Mouse (Mus musculus): Measurements from ENCODE around the gene Elf1.

DNA sequence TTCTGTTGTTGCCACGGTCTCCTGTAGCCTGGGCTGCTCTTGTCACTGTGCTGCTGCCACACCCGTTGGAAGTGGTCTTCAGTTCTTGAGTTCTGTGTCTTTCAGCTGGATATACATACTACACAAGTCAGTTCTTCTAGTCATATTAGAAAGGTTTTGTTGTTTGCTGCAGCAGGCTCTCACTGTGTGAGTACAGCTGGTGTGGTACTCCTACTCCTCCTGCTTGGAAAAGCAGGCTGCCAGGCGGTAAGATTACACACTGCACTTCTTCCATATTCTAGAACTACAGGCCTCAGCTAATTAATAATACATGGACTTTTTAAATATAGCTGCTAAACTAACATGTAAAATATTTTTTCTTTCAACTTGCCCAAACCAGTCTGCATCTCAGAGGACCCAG lies 125.9 kb downstream of the Elf1 start:
- TF ChIP-seq CTCF (IDR thresholded peaks at IDR 0.05; ENCODE audit: low read depth, low read length), result no peak
- TF ChIP-seq POLR2A (IDR thresholded peaks at IDR 0.05; ENCODE audit: extremely low read depth, insufficient read depth, low read length), result no peak
